Mouse (Mus musculus) bone marrow macrophage, adult 2 months (primary cell): ENCODE data around the gene Tsen2.

ENCODE experiments used
- CTCF ChIP-seq: IDR thresholded peaks from 2 replicates; pipeline ENCODE4 v1.5.1; 2012; ENCODE audit warnings: low read depth, mild to moderate bottlenecking, low read length, moderate library complexity
- POLR2A ChIP-seq: IDR thresholded peaks from 2 replicates; pipeline ENCODE4 v1.6.1; 2012; ENCODE audit warnings: mild to moderate bottlenecking, low read depth, low read length, borderline replicate concordance

GRCm38 (mm10) chr6:115523201-115523600, 21.3 kb upstream of the Tsen2 start:
- no peak for TF ChIP-seq CTCF
- no peak for TF ChIP-seq POLR2A
